Mouse (Mus musculus): ENCODE results near the gene Dalrd3. TPM values are rescaled to one million over a fixed set of nuclear protein-coding genes. Genes with fewer than 3 reads are reported as not detected.
"Not testable (repeated sequence)": the region's sequence is repeated elsewhere in the genome, so short reads cannot be mapped to it uniquely, and the experiment has no call there.

Gene Dalrd3
- polyA plus RNA-seq, 1 experiment from 2014 or later = 296 TPM

DNA sequence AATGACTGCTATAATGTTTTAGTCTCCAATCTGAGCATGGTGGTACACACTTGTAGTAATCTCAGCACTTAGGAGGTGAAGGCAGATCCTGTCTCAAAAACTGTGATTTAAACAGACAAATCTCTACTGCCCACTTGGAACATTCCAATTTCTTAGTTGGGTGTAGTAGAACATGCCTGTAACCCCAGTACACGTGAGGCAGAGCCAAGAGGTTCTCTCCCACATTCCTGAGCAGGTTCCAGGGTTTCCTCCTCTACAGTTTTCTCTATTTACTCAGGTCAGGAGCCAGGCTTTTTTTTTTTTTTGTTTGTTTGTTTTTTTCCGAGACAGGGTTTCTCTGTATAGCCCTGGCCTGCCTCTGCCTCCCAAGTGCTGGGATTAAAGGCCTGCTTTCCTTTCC lies 30.3 kb downstream of the Dalrd3 start:
- peaks cover 7% of the 10 kb centered on the region; the same call in 1 of the 2 replicates for H3K36me3 ChIP-seq (ENCODE audit: control insufficient read depth, insufficient read depth)
- ATAC-seq = no peak
- no peaks in the 10 kb centered on the region for H3K27me3 ChIP-seq (replicated peaks; ENCODE audit: control insufficient read depth, insufficient read depth, low read length)
- H3K4me1 ChIP-seq (replicated peaks; ENCODE audit: control insufficient read depth, insufficient read depth, low read length) = peaks cover 13% of the 10 kb centered on the region
- WGBS = 86% methylated on average over 2 of the region's 2 CpGs
- no peak overlapping the region for H3K27ac ChIP-seq (ENCODE audit: low read length)
- H3K4me3 ChIP-seq (replicated peaks; ENCODE audit: low read length) = no peak overlapping the region
- H3K9me3 ChIP-seq (ENCODE audit: control insufficient read depth, low read length) = no peaks in the 10 kb centered on the region
- H3K9ac ChIP-seq (replicated peaks; ENCODE audit: low read depth, low read length) = no peak overlapping the region
- H3K4me2 ChIP-seq (ENCODE audit: low read length) = no peak overlapping the region

DNA sequence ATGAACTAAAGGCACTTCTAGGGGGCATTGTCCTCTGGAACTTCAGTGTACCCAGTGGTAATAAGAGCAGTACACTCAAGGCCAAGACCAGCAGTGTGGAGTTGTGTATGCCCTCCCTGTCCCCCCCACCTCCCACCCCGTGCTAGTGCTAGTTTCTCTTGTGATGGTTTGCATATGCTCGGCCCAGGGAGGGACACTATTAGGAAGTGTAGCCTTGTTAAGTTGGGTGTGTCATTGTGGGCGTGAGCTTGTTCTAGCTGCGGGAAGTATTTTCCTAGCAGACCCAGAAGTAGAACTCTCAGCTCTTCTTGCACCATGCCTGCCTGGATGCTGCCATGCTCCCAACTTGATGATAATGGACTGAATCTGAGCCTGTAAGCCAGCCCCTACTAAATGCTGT lies 32.3 kb downstream of the Dalrd3 start:
- H3K9me3 ChIP-seq (ENCODE audit: control insufficient read depth, low read length) = no peaks in the 10 kb centered on the region

DNA sequence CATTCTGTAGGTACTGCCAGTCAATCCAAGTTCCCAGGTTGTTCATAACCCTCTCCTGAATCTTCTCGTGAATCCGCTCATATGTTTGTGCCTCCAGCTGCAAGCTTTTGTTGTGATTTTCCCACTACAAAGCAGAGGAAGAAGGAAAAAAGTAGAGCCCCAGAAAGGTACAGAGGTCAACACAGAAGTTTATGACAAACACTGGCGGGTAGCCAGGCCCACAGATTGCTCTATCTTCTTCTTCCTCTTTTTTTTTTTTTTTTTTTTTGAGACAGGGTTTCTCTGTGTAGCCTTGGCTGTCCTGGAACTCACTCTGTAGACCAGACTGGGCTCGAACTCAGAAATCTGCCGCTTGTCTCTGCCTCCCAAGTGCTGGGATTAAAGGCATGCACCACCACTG lies 38.2 kb downstream of the Dalrd3 start:
- not testable (repeated sequence) for ATAC-seq; H3K4me3 ChIP-seq (replicated peaks; ENCODE audit: low read length); H3K4me1 ChIP-seq (replicated peaks; ENCODE audit: control insufficient read depth, insufficient read depth, low read length); H3K9me3 ChIP-seq (ENCODE audit: control insufficient read depth, low read length); H3K9ac ChIP-seq (replicated peaks; ENCODE audit: low read depth, low read length); H3K4me2 ChIP-seq (ENCODE audit: low read length); H3K27me3 ChIP-seq (replicated peaks; ENCODE audit: control insufficient read depth, insufficient read depth, low read length); H3K27ac ChIP-seq (ENCODE audit: low read length)
- peaks cover 43% of the 10 kb centered on the region for H3K36me3 ChIP-seq (ENCODE audit: control insufficient read depth, insufficient read depth)
- 92% methylated on average over 5 of the region's 5 CpGs for WGBS

More for the DNA sequence above, 32.3 kb downstream of the Dalrd3 start:
- Histone ChIP-seq H3K27me3 (replicated peaks; ENCODE audit: control insufficient read depth, insufficient read depth, low read length) (no peaks in the 10 kb centered on the region), H3K27ac (ENCODE audit: low read length) (no peak overlapping the region), H3K4me3 (replicated peaks; ENCODE audit: low read length) (no peak overlapping the region), H3K9ac (replicated peaks; ENCODE audit: low read depth, low read length) (no peak overlapping the region), H3K4me2 (ENCODE audit: low read length) (no peak overlapping the region), H3K4me1 (replicated peaks; ENCODE audit: control insufficient read depth, insufficient read depth, low read length) (peaks cover 5% of the 10 kb centered on the region), H3K36me3 (ENCODE audit: control insufficient read depth, insufficient read depth) (peaks cover 20% of the 10 kb centered on the region)
- WGBS = 92% methylated on average over 4 of the region's 4 CpGs
- no peak for ATAC-seq

DNA sequence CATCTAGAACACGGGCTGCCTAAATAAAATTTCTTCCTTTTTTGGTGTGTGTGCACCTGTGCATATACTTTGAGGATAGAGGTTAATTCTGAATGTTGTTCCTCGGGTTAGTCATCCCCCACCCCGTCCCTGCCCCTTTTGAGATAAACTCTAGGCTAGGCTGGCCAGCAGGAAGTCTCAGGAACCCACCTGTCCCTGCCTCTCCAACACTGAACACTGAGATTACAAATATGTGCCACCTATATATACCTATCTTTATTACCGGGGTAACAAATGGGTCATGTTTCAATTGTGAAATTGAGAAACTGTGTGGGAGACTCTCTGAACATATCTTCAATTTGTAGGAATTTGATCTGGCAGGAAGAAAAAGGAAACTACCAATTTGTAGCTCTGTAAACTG lies 39.2 kb downstream of the Dalrd3 start:
- peaks cover 40% of the 10 kb centered on the region for H3K36me3 ChIP-seq (ENCODE audit: control insufficient read depth, insufficient read depth)
- H3K9me3 ChIP-seq (ENCODE audit: control insufficient read depth, low read length) = no peaks in the 10 kb centered on the region
- no peak overlapping the region for H3K4me2 ChIP-seq (ENCODE audit: low read length)
- ATAC-seq = no peak
- H3K27me3 ChIP-seq (replicated peaks; ENCODE audit: control insufficient read depth, insufficient read depth, low read length) = no peaks in the 10 kb centered on the region
- 98% methylated on average over 4 of the region's 4 CpGs for WGBS
- H3K9ac ChIP-seq (replicated peaks; ENCODE audit: low read depth, low read length) = no peak overlapping the region
- H3K27ac ChIP-seq (ENCODE audit: low read length) = no peak overlapping the region
- H3K4me1 ChIP-seq (replicated peaks; ENCODE audit: control insufficient read depth, insufficient read depth, low read length) = no peaks in the 10 kb centered on the region
- H3K4me3 ChIP-seq (replicated peaks; ENCODE audit: low read length) = no peak overlapping the region

DNA sequence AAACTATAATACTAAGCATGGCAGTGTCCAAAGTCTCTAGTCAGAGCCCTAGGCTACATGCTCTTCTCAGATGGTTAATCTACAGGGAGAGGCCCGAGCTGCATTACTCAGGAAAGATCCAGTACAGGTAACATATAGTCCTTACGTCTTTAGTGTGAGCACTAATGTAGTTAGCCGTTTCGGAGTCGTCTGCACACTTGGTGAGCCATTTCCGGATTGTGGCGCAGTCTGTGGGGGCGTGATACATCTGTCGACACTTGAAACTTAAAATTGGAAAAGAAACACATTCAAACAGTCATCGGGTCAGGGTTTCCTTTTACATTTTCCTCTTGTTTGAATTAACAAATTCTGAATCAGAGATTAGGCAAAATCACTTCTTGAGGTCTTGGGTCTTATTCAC lies 41.8 kb downstream of the Dalrd3 start:
- Histone ChIP-seq H3K4me3 (replicated peaks; ENCODE audit: low read length) (no peak overlapping the region), H3K9me3 (ENCODE audit: control insufficient read depth, low read length) (no peaks in the 10 kb centered on the region), H3K27ac (ENCODE audit: low read length) (no peak overlapping the region), H3K4me2 (ENCODE audit: low read length) (no peak overlapping the region), H3K36me3 (ENCODE audit: control insufficient read depth, insufficient read depth) (peaks cover 29% of the 10 kb centered on the region), H3K27me3 (replicated peaks; ENCODE audit: control insufficient read depth, insufficient read depth, low read length) (no peaks in the 10 kb centered on the region), H3K9ac (replicated peaks; ENCODE audit: low read depth, low read length) (no peak overlapping the region), H3K4me1 (replicated peaks; ENCODE audit: control insufficient read depth, insufficient read depth, low read length) (no peaks in the 10 kb centered on the region)
- no peak for ATAC-seq
- WGBS = 93% methylated on average over 10 of the region's 10 CpGs

DNA sequence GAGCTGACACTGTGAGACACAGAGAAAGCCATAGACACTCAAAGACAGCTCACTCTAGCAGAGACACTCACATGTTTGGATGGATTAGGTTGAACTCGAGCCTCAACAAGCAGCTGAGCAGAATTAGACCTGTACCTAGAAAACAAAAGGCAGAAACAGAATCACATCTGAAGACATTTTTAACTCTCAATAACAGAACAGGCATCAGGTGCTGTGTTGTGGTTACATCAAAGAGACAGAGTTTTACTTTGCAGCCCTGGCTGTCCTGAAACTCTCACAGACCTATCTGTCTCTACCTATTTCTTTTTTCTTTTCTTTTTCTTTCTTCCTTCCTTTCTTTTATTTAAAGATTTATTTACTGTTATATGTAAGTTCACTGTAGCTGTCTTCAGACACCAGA lies 47.6 kb downstream of the Dalrd3 start:
- 90% methylated on average over 1 of the region's 1 CpGs for WGBS
- Histone ChIP-seq H3K27me3 (replicated peaks; ENCODE audit: control insufficient read depth, insufficient read depth, low read length) (no peaks in the 10 kb centered on the region), H3K4me2 (ENCODE audit: low read length) (no peak overlapping the region), H3K9me3 (ENCODE audit: control insufficient read depth, low read length) (no peaks in the 10 kb centered on the region), H3K4me1 (replicated peaks; ENCODE audit: control insufficient read depth, insufficient read depth, low read length) (no peaks in the 10 kb centered on the region), H3K27ac (ENCODE audit: low read length) (no peak overlapping the region), H3K4me3 (replicated peaks; ENCODE audit: low read length) (no peak overlapping the region), H3K9ac (replicated peaks; ENCODE audit: low read depth, low read length) (no peak overlapping the region), H3K36me3 (ENCODE audit: control insufficient read depth, insufficient read depth) (peaks cover 9% of the 10 kb centered on the region; the same call in 1 of the 2 replicates)
- no peak for ATAC-seq

MicroRNA genes within 50 kb of the gene (microRNA counts, 519-probe panel; counts per million panel counts)
- microRNA mmu-miR-191 (2,781 counts per million, percentile 71 among the panel's probes with 10 or more counts), microRNA mmu-miR-425 (2,618 counts per million, percentile 66 among the panel's probes with 10 or more counts)

Small RNA genes within 50 kb of the gene (microRNA-seq; reads per million reads assigned to microRNA genes)
- gene Gm24083 = not detected
- gene Mir191 = not detected
- 1,346 reads per million, percentile 81 among the genes with 10 or more reads in this experiment for gene Mir425

Other genes with a start within 250 kb of the Dalrd3 start
- gene Gpx1, start 231.0 kb upstream of the Dalrd3 start, polyA plus RNA-seq (2015; fragmentation: Nextera tagmentation; extraction: Ambion mirVana) = 369 and 398 TPM in 2 replicates
- 146 and 163 TPM in 2 replicates for gene Usp4, start 222.0 kb upstream of the Dalrd3 start, polyA plus RNA-seq (2015; fragmentation: Nextera tagmentation; extraction: Ambion mirVana)
- gene 1700102P08Rik, start 177.1 kb upstream of the Dalrd3 start, polyA plus RNA-seq (2015; fragmentation: Nextera tagmentation; extraction: Ambion mirVana) = 2.0 and 2.2 TPM in 2 replicates
- 0.96 and 0.99 TPM in 2 replicates for gene Ccdc36, start 141.4 kb upstream of the Dalrd3 start, polyA plus RNA-seq (2015; fragmentation: Nextera tagmentation; extraction: Ambion mirVana)
- gene BC048562, start 133.4 kb upstream of the Dalrd3 start, polyA plus RNA-seq (2015; fragmentation: Nextera tagmentation; extraction: Ambion mirVana) = not detected in 2 replicates
- gene Ccdc71, start 109.4 kb upstream of the Dalrd3 start, polyA plus RNA-seq (2015; fragmentation: Nextera tagmentation; extraction: Ambion mirVana) = 61.4 and 68.7 TPM in 2 replicates
- gene Klhdc8b, start 108.3 kb upstream of the Dalrd3 start, polyA plus RNA-seq (2015; fragmentation: Nextera tagmentation; extraction: Ambion mirVana) = 42.6 and 55.6 TPM in 2 replicates
- gene Lamb2, start 90.2 kb upstream of the Dalrd3 start, polyA plus RNA-seq (2015; fragmentation: Nextera tagmentation; extraction: Ambion mirVana) = 17.6 and 23.4 TPM in 2 replicates
- 85.9 and 91.5 TPM in 2 replicates for gene Usp19, start 79.3 kb upstream of the Dalrd3 start, polyA plus RNA-seq (2015; fragmentation: Nextera tagmentation; extraction: Ambion mirVana)
- 69.1 and 71.5 TPM in 2 replicates for gene Qars, start 62.2 kb upstream of the Dalrd3 start, polyA plus RNA-seq (2015; fragmentation: Nextera tagmentation; extraction: Ambion mirVana)
- gene Qrich1, start 53.1 kb upstream of the Dalrd3 start, polyA plus RNA-seq (2015; fragmentation: Nextera tagmentation; extraction: Ambion mirVana) = 152 and 164 TPM in 2 replicates
- gene Impdh2, start 9.6 kb upstream of the Dalrd3 start, polyA plus RNA-seq (2015; fragmentation: Nextera tagmentation; extraction: Ambion mirVana) = 118 and 128 TPM in 2 replicates
- 68.9 and 77.4 TPM in 2 replicates for gene Ndufaf3, start 2.5 kb upstream of the Dalrd3 start, polyA plus RNA-seq (2015; fragmentation: Nextera tagmentation; extraction: Ambion mirVana)
- 209 and 267 TPM in 2 replicates for gene Wdr6, start 8.9 kb downstream of the Dalrd3 start, polyA plus RNA-seq (2015; fragmentation: Nextera tagmentation; extraction: Ambion mirVana)
- gene P4htm, start 27.8 kb downstream of the Dalrd3 start, polyA plus RNA-seq (2015; fragmentation: Nextera tagmentation; extraction: Ambion mirVana) = 21.9 and 23.6 TPM in 2 replicates
- gene Arih2, start 79.5 kb downstream of the Dalrd3 start, polyA plus RNA-seq (2015; fragmentation: Nextera tagmentation; extraction: Ambion mirVana) = 59.9 and 61.8 TPM in 2 replicates
- gene Slc25a20, start 92.2 kb downstream of the Dalrd3 start, polyA plus RNA-seq (2015; fragmentation: Nextera tagmentation; extraction: Ambion mirVana) = 46.3 and 47.8 TPM in 2 replicates
- 37.6 and 41.3 TPM in 2 replicates for gene Prkar2a, start 119.4 kb downstream of the Dalrd3 start, polyA plus RNA-seq (2015; fragmentation: Nextera tagmentation; extraction: Ambion mirVana)
- 183 and 224 TPM in 2 replicates for gene Ip6k2, start 213.9 kb downstream of the Dalrd3 start, polyA plus RNA-seq (2015; fragmentation: Nextera tagmentation; extraction: Ambion mirVana)
- gene Nckipsd, start 238.5 kb downstream of the Dalrd3 start, polyA plus RNA-seq (2015; fragmentation: Nextera tagmentation; extraction: Ambion mirVana) = 20.5 and 35.1 TPM in 2 replicates